Comparison of ENCODE assay signal across 29 mouse cellular contexts in genomic region chr10:88427998-88428397, GRCm38 (mm10). TPM values are rescaled to one million over a fixed set of nuclear protein-coding genes. Genes with fewer than 3 reads are reported as not detected.
DNase-seq lines count a peak whose midpoint lies in the region; ATAC-seq lines count a peak whose summit lies in the region.
"Had no signal": no experiment of that assay in that cellular context is flagged by ENCODE, and none has a peak within 500 bp of the region (broad histone marks: within the 10 kb centered on the region; RNA-seq: fewer than 3 reads in every experiment).

No protein-coding gene starts in this region.

- peaks cover 57% of the 10 kb centered on the region for H3K36me3 ChIP-seq in liver, embryonic 12.5 days

- 83% methylated on average over 6 of the region's 6 CpGs for WGBS in liver, embryonic 12.5 days (ENCODE audit: insufficient replicate concordance)

- H3K27me3 ChIP-seq in liver, embryonic 12.5 days (replicated peaks): no peaks in the 10 kb centered on the region
- H3K27me3 ChIP-seq: forebrain, embryonic 13.5 days; hindbrain, embryonic 13.5 days had no signal

- peak; percentile 59 for DNase-seq in heart, adult 11 months
- no peak for DNase-seq in heart, postnatal 25 days (ENCODE audit: low spot score)
- peak; percentile 59 for DNase-seq in T-cell, adult 2 months (ENCODE audit: low spot score)
- peak; percentile 85 to 95 for DNase-seq in natural killer cell, adult 2 months (ENCODE audit: low spot score in 2 of 2)
- no peak for DNase-seq in testis, postnatal 10 days (ENCODE audit: low spot score)
- DNase-seq in left cerebral cortex, postnatal 4 days: no peak
- DNase-seq: adrenal gland, postnatal 10 days; adrenal gland, postnatal 36 days; B cell, adult 2 months; cerebellum, adult 18-20 months; cerebellum, adult 9-10 months; cerebellum, postnatal 14 days; gastrocnemius, adult 2 months; gastrocnemius, postnatal 14 days; heart, adult 2 months; heart, postnatal 36 days had no signal

- ATAC-seq in megakaryocyte, adult 5-6 weeks (ENCODE audit: poor library complexity, severe bottlenecking): peak; percentile 78
- ATAC-seq in liver, embryonic 12.5 days: no peak
- ATAC-seq: CD4-positive, CD25-positive, alpha-beta regulatory T cell, adult 4 months; forebrain, embryonic 13.5 days; forebrain, embryonic 16.5 days; hindbrain, embryonic 16.5 days had no signal

- H3K9me3 ChIP-seq in liver, embryonic 12.5 days (replicated peaks): no peaks in the 10 kb centered on the region
- H3K9me3 ChIP-seq: forebrain, embryonic 10.5 days; forebrain, embryonic 13.5 days; heart, embryonic 10.5 days; hindbrain, embryonic 10.5 days; hindbrain, embryonic 13.5 days had no signal

- no peak overlapping the region for H3K27ac ChIP-seq in liver, embryonic 12.5 days
- H3K27ac ChIP-seq: forebrain, embryonic 10.5 days; forebrain, embryonic 13.5 days; gastrocnemius, adult 2 months; heart, adult 2 months; heart, embryonic 10.5 days; hindbrain, embryonic 10.5 days; hindbrain, embryonic 13.5 days had no signal

- no peak overlapping the region for H3K4me3 ChIP-seq in liver, embryonic 12.5 days
- H3K4me3 ChIP-seq: forebrain, embryonic 10.5 days; forebrain, embryonic 13.5 days; gastrocnemius, adult 2 months; heart, adult 2 months; heart, embryonic 10.5 days; hindbrain, embryonic 10.5 days; hindbrain, embryonic 13.5 days had no signal

- no peaks in the 10 kb centered on the region for H3K4me1 ChIP-seq in liver, embryonic 12.5 days
- H3K4me1 ChIP-seq: forebrain, embryonic 10.5 days; forebrain, embryonic 13.5 days; heart, embryonic 10.5 days; hindbrain, embryonic 10.5 days; hindbrain, embryonic 13.5 days had no signal

- H3K9ac ChIP-seq in liver, embryonic 12.5 days: no peak overlapping the region
- H3K9ac ChIP-seq: forebrain, embryonic 13.5 days; hindbrain, embryonic 13.5 days had no signal

- no peak overlapping the region for H3K4me2 ChIP-seq in liver, embryonic 12.5 days
- H3K4me2 ChIP-seq: forebrain, embryonic 13.5 days; hindbrain, embryonic 13.5 days had no signal

- intact Hi-C loops in heart, postnatal 25 days (cut with DNase I): loop anchor here (5.0 kb wide), 1 partner anchor 299 kb away; no protein-coding TSS in a partner anchor
- intact Hi-C loops in left cerebral cortex, postnatal 4 days (cut with DNase I): loop anchor here (2.0 kb wide), 1 partner anchor 47 kb away; no protein-coding TSS in a partner anchor

RNA-seq across cellular contexts. Expression of gene Sycp3, which starts 31.4 kb away (rescaled TPM):
- total RNA-seq in heart, postnatal 25 days (2021): not detected
- not detected in 2 replicates for total RNA-seq in megakaryocyte, adult 5-6 weeks (2015)
- 0.62 TPM in 1 of 2 replicates, not detected in the other for total RNA-seq in megakaryocyte, adult 5-6 weeks (2017)
- polyA plus RNA-seq in liver, embryonic 12.5 days (2016; fragmentation: Nextera tagmentation; extraction: Ambion mirVana): 0.16 TPM in 1 of 2 replicates, not detected in the other
- total RNA-seq in left cerebral cortex, postnatal 4 days (2021): 1 to 10 TPM in 1 of 2 experiments, under 1 TPM in 1; 0.54 to 1.2 TPM
- total RNA-seq: gastrocnemius, adult 2 months; gastrocnemius, postnatal 14 days; heart, adult 2 months; MEL had no signal
- polyA plus RNA-seq: CD4-positive, CD25-positive, alpha-beta regulatory T cell, adult 4 months; embryonic facial prominence, embryonic 11.5 days; embryonic facial prominence, embryonic 14.5 days; forebrain, embryonic 13.5 days; forebrain, embryonic 16.5 days; heart, adult 2 months; hindbrain, embryonic 10.5 days had no signal

RNA-seq across cellular contexts. Expression of gene Gnptab, which starts 49.1 kb away (rescaled TPM):
- 10 to 100 TPM; 25.5 to 29.9 TPM for total RNA-seq in heart, postnatal 25 days (2021)
- total RNA-seq in megakaryocyte, adult 5-6 weeks (2015): 55.8 and 57.4 TPM in 2 replicates
- 29.4 and 33.3 TPM in 2 replicates for total RNA-seq in megakaryocyte, adult 5-6 weeks (2017)
- 7.3 and 8.2 TPM in 2 replicates for polyA plus RNA-seq in liver, embryonic 12.5 days (2016; fragmentation: Nextera tagmentation; extraction: Ambion mirVana)
- total RNA-seq in left cerebral cortex, postnatal 4 days (2021): 10 to 100 TPM; 95.3 to 97.6 TPM

RNA-seq across cellular contexts. Expression of gene Dram1, which starts 49.1 kb away (rescaled TPM):
- 1 to 10 TPM; 3.8 to 4.1 TPM for total RNA-seq in heart, postnatal 25 days (2021)
- total RNA-seq in megakaryocyte, adult 5-6 weeks (2015): 45.0 and 46.2 TPM in 2 replicates
- total RNA-seq in megakaryocyte, adult 5-6 weeks (2017): 35.5 and 36.0 TPM in 2 replicates
- polyA plus RNA-seq in liver, embryonic 12.5 days (2016; fragmentation: Nextera tagmentation; extraction: Ambion mirVana): 0.64 and 0.86 TPM in 2 replicates
- total RNA-seq in left cerebral cortex, postnatal 4 days (2021): 1 to 10 TPM; 1.6 to 2.1 TPM
- total RNA-seq: MEL had no signal

Comparison
In these comparisons a context has a peak if more than half of its experiments do, and no peak if none do; other contexts are left out.
1. DNase-seq: peak in heart, adult 11 months (single experiment), T-cell, adult 2 months (single experiment) and natural killer cell, adult 2 months (2 of 2); none in heart, postnatal 25 days (single experiment), testis, postnatal 10 days (single experiment) and left cerebral cortex, postnatal 4 days (single experiment).
2. RNA of gene Dram1, which starts 49.1 kb away (total RNA-seq): 35.5 to 46.2 TPM in megakaryocyte, adult 5-6 weeks; 3.8 to 4.1 TPM in heart, postnatal 25 days and 1.6 to 2.1 TPM in left cerebral cortex, postnatal 4 days; every median in the first group is over 4 times any median in the second.